Mouse (Mus musculus) kidney, postnatal 36 days (tissue): ENCODE results near the gene Ddx46.
A peak's percentile ranks its signal among the peaks of the same experiment; 100 is the strongest.
"Not testable (repeated sequence)": the region's sequence is repeated elsewhere in the genome, so short reads cannot be mapped to it uniquely, and the experiment has no call there.

Experiments used
- DNase-seq, 2 experiments: peaks; one replicate each; pipeline ENCODE4 v3.0.0; 2021 to 2022; ENCODE audit warnings: mixed read lengths in 2 of 2

The Ddx46 gene

DNA sequence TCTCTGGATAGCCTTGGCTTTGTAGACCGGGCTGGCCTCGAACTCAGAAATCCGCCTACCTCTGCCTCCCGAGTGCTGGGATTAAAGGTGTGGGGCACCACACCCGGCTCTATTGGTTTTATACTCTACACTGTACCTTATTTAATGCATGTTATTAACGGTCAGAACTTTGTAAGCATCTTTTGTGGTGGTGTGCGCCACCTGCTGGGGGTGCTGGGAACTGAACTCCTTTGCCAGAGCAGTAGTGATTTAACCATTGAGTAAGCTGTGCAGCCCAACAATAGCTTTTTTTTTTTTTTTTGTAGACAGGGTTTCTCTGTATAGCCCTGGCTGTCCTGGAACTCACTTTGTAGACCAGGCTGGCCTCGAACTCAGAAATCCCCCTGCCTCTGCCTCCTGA is 5.7 kb downstream of the Ddx46 start:
- peak; percentile 70 to 91 for DNase-seq

DNA sequence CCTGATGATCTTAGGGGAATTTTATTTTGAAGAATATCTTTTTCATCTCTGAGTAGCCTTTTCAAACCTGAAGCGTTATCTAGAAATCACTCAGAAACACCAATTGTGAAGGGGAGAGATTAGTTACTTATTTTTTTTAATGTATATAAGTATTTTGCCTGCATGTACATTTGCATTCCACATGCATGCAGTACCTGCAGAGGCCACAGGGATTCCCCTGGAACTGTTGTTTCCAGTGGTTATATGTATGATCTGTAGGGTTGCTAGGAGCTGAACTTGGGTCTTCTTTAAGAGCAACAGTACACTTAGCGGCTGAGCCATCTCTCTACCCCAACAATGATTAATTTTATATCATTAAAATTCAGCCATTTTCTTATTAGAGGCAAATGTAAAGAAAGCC is 9.7 kb downstream of the Ddx46 start:
- DNase-seq, result peak in 1 of 2 experiments; percentile 37

DNA sequence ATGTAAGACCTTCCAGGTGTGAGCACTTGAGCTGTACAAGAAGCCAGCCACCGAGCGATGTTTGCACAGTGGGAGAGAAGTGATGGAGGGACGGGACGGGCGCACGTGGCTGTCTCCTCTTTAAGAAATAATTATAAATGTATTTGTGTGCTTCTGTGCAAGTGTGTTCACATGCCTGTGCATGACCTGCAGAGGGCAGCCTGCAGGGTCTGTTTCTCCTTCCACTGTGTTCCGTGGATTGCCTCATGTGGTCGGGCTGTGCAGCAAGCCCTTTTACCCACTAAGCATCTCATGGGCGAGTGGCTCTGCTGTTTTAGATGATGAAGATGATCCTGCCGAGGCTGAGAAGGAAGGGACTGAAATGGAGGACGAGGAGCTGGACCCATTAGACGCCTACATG is 15.3 kb downstream of the Ddx46 start:
- peak in 1 of 2 experiments; percentile 24 for DNase-seq

DNA sequence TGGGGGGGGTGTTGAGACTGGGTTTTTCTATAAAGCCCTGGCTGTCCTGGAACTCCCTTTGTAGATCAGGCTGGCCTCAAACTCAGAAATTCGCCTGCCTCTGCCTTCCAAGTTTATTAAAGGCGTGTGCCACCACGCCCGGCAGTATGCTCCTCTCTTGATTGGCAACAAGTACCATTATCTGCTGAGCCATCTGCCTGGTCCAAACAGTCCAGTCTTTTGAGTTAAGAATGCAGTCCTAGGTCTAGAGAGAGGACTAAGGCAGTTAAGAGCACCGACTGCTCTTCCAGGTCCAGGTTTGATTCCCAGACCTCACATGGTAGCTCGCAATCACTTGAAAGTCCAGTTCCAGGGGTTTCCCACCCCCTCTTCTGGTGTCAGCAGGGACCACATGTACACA is 16.2 kb downstream of the Ddx46 start:
- no peak for DNase-seq

DNA sequence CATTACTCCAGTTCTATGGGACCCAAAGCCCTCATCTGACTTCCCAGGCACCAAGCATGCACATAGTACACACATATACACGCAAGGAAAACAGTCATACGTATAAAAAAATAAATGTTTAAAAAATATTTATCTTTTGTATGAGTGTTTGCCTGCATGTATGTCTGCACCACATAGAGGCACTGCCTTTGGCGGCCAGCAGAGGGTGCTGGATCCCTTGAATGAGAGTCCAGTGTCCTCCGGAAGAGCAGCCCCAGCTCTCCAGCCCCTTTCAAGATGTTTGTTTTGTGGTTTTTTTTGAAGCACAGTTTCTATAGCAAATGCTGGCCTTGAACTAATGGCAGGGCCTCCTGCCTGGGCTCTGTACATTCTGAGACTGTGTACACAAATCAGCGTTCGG is 33.7 kb downstream of the Ddx46 start:
- DNase-seq, result peak; percentile 52 to 81

DNA sequence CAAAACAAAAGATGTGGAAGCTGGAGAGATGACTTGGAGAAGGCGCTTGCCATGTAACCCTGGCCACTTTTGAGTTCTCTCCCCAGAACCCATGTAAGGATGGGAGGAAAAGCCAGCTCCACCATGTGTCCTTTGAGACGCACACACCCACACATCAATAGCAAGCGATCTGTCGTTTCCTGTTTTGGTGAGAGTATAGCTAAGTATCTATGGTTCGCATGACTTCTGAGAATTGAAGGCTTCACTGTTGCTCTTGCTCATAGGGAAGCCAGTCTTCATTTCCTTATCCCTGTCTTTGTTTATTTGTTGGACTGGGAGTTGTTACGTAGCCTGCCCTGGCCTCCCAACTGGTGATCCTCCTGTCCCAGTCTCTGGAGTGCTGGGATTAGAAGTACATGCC is 37.9 kb downstream of the Ddx46 start:
- DNase-seq, result no peak

DNA sequence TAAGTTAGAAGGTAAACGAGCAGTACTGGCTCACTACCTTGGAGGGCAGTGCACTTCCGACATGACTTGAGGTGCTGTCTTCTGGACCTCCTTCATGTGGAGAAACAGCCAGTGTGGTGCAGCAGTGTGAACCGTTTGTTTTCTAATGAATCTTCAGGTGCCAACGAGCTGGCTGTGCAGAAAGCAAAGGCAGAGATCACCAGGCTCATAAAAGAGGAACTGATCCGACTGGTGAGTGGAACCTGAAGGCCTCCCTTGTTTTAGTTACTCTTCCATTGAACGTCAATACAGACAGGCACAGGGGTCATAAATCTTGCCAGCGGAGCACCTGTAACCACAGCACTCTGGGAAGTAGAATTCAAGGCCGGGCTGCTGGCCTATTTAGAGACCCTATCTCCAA is 42.5 kb downstream of the Ddx46 start:
- DNase-seq, result no peak

DNA sequence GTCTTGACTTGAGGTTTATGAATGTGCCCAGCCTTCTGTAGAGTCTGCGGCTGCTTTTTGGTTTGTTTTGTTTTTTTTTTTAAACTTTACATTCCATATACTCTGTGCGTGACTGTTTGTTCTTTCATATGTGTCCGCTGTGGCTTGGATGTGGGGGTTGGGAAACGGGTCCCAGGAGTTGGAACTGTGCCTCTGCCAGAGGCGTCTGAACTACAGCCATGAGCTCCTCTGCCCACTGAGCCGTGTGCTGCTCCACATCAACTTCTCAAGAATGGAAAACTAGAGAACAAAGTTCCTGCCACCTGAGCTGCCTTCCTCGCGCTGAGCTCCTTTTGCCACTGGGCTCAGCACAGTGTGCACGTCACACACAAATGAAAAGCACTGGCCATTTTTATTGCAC is 47.4 kb downstream of the Ddx46 start:
- peak; percentile 61 to 74 for DNase-seq

DNA sequence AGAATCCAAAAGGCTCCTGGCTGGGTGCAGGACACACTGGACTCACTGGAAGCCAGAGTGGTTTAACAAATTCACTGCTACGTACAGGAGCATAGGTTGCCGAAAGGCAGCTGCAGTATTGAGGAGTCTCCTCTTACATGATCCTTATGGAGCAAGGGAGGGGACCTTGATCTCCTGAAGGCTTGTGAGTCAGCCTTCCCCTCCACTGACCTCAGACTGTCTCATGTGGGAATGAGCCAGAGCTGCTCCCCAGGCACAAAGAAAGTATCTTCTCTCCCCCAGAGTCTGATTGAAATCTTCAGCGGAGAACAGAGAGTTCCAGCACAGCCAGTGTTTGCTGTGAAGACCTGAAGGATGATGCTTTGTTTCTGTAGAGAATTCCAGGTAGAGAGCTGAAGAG is 48.8 kb downstream of the Ddx46 start:
- DNase-seq, result no peak

DNA sequence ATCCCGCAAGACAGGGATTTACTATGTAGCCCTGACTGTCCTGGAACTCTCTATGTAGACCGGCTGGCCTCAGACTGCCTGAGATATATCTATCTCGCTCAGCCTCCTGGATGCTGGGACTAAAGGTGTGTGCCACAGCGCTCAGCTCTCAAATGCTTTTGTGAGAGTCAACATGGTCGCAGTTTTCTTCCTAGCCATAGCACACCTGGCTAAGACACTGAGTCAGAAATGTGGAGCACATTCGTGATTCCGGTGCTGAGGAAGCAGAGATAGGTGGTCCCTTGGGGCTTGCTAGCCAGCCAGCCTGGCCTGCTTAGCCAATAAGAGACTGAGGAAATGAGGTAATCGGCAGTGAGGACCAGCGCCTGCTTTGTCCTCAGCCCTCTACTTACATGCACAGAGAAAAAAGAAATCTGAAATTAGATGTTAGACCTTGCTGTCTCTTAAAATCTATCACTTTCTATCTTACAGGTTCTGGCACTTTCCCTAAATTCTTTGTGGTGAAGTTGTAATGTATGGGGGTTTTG is 51.3 kb downstream of the Ddx46 start:
- DNase-seq, result no peak

DNA sequence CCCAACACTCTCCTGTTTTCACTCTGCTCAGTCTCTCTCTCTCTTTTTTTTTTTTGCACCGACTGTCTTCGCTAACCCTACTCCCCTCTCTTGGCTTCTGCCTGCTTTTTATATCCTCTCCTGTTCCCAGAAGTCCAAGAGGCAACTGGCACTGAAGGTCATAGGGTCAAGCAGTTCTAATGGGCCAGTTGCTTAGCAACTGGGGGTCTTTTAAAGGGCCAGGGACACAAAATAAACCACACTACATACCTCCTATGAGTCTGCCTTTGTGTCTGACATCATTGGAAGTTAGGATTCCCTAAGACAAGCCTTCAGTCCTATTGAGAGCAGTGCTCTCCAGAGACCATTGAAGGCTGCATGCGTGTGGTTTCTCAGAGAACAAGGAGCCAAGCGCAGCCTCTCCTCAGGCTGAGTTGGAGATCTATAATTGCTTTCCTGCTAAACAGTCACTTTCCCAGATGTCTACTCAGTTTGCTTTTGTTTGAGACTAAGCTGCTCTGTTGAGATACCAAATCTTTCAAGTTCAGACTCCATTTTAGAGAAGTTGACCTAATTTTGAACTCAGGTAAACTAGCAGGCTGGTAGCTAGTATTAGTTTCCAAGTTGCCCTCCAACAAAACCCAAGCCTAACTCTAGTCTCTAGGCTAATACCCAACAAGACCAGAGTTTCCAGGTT is 53.2 kb downstream of the Ddx46 start:
- no peak for DNase-seq

DNA sequence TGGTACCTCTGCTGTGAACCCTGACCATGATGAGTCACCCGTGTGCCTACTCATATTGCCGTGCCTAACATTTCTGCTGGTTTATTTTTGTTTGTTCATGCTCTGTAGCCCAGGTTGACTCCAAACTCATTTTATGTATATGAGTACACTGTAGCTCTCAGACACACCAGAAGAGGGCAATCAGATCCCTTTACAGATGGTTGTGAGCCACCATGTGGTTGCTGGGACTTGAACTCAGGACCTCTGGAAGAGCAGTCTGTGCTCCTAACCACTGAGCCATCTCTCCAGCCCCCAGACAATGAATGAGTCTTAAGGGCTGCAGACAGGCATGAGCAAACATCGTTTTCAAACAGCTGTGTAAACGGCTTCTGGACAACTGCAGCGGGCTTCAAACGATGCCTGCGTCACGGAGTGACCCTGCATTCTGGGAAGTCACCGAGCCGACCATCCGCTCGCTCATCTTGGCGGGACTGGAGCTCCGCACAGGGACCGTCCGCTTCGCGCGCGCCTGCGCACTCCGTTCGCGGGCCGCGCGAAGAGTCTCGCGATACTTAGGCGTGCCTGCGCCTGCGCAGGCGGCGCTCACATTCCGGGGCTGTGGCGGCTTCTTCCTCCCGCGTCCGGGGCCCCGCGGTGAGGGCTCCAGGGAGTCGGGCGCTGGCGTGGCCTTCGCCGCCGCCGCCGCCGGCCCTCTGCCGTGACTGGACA is 57.9 kb downstream of the Ddx46 start, which contains the start of gene B230219D22Rik:
Gene B230219D22Rik (plus strand): TSS at position 590 of the 708 bp plus-strand sequence.
- peak; percentile 90 to 94 for DNase-seq

DNA sequence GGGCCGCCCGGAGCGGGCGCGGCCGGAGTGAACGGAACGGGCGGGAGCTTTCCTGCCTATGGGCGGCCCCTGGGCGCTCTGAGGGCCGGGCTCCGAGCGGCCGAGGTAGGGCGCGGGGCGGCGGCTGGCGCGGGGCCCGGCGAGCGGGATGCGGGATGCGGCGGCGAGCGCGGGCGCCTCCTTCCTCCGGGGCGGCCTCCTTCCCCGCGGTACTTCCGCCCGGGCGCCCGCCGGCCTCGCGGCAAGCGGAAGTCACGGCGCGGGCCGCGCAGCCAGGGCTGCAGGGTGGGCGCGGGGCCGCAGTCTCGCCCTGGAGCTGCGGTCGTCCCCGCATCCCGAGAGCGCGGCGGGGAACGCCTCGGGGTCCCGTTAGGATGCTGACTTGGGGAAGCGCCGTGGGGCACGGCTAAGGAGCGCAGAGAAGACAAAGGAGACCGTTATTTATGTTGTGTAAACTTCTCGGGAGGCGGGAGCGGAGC is 58.5 kb downstream of the Ddx46 start:
- peak; percentile 25 to 69 for DNase-seq

DNA sequence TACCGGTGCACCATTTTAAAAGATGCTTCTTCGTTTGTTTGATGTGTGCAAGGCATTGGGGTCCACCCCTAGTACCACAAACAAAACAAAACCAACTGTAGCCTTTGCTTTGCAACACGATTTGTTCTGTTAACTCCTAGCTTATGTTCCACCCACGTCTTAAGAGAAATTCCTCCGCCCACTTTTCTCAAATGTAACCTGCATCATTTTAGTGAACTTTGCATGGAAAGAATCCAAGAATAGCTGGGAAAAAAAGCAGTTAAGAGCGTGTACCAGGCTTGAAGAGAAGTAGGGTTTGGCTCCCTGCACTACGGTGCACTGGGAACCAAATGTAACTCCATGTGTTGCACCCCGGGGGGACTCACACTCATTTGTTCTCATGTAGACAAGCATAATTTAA is 59.3 kb downstream of the Ddx46 start:
- DNase-seq, result peak in 1 of 2 experiments; percentile 13

DNA sequence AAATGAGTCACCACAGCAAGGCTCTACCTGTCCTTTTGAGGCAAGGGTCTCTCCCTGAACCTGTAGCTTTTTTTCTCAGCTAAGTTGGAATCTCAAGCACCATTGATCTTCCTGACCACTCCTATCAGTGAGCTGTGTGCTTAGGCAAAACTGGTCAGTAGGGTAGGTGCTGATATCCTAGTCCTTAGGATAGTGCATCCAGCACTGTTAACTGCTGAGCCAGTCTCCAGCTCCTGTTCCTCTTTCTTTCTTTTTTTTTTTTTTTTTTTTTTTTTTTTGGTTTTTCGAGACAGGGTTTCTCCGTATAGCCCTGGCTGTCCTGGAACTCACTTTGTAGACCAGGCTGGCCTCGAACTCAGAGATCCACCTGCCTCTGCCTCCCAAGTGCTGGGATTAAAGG is 61.2 kb downstream of the Ddx46 start:
- DNase-seq, result not testable (repeated sequence)

DNA sequence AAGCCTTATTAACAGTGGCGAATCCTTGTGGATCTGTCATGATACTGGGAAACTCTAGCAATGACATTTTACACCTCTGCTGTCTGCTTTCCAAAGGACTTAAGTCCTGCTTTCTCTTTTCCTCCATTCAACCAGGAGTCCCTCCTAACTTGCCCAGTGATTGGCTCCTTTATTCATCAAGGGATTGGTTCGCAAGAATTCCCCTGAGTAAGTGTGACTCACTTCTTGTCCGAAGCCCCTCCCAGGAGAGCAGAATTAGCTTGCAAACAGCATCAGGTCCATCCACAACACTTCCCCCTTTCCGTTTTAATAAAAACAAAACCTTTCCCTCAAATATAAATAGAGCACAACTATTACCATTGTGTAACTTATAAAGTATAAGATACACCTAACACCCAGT is 69.5 kb downstream of the Ddx46 start:
- DNase-seq, result no peak

DNA sequence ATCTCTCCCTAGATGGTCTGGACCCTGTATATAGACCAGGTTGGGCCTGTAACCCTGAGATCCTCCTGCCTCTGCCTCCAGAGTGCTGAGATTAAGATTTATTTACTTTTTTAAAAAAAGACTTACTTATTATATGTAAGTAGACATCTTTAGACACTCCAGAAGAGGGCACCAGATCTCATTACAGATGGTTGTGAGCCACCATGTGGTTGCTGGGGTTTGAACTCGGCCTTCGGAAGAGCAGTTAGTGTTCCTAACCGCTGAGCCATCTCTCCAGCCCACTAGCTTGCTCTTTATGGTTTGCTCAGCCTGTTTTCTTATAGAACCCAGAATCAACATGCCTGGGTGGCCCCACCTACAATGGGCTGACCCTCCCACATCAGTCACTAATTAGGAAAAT is 78.0 kb downstream of the Ddx46 start:
- DNase-seq, result no peak

DNA sequence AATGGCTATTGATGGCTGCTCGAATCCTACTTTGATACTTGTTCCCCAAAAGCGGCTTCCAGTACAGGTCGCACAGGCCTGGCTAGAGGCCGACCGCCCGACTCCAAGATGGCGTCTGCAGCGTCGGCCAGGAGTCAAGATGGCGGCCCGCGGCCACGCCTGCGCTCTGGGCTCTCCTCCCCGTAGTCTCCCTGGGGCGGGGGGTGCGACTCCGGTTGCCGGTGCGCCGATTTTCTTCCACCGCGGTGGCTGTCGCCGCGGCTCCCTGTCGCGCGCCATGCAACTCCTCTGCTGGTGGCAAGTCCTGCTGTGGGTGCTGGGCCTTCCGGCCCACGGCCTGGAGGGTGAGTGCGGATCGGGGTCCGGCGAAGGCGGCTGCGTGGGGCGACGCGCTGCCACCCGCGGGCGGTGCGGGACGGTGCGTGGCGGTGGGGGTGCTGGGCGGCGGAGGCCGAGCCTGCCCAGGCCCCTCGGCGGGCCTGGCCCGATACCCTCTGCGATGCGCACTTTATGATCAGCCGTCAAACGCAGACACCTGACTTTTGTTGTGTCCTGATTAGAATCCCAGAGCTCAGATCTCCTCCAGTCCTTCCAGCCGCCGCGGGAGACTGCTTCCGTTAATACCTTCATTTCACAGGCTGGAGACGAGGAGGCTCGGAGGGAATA is 79.8 kb downstream of the Ddx46 start, which contains the start of gene Txndc15:
Gene Txndc15 (plus strand): TSS at position 150 of the 666 bp plus-strand sequence.
- peak; percentile 86 to 92 for DNase-seq

DNA sequence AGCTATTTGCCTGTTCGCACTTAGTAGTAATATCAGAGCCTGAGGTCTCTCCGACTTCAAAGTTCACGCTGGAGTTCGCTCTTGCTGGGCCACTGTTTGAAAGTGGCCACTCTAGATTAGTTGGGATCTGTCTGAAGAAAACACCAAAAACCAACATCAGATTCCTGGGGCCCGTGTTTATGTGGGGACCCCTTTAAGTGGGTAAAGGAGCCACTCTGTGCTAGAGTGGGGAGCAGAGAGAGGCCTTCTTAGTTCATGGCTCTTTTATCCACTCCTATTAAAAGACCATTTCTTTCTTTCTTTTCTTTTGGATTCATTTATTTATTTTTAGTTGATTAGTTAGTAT is 80.3 kb downstream of the Ddx46 start:
- no peak for DNase-seq

DNA sequence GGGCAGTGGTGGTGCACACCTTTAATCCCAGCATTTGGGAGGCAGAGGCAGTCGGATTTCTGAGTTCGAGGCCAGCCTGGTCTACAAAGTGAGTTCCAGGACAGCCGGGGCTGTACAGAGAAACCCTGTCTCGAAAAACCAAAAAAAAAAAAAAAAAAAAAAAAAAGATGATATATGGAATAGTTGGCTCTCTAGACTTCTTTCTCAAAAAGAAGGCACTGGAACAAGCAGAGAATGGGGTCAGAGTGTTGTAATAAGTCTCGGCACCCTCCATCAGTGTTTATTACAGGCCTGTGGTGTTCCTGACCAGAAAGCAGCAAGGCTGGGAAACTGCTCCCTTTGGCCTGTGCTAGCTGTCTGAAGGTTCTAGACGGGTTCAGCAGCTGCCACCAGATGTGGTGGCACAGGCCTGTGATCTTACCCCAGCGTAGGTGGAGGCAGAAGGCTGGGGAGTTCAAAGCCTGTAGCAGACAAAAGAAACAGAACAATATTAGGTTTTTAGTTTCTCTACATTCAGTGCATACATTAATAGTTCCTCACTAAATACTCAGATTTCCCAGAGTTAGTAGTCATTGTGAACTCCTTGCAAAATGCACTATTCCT is 81.2 kb downstream of the Ddx46 start:
- DNase-seq, result no peak

DNA sequence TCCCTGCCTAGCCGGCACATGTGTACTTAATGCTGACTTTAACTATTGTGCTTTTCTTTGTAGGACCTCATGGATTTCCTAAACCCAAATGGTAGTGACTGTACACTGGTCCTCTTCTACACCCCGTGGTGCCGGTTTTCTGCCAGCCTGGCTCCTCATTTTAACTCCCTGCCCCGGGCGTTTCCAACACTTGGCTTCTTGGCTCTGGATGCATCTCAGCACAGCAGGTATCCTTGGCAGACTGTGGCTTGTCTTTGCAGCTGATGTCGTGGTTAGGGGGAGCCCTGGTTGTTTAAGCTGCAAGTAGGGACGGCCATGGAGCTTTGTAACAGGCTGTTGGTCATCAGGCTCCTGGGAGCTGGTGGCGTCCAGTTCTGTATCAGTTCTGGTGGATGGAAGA is 86.7 kb downstream of the Ddx46 start:
- no peak for DNase-seq

DNA sequence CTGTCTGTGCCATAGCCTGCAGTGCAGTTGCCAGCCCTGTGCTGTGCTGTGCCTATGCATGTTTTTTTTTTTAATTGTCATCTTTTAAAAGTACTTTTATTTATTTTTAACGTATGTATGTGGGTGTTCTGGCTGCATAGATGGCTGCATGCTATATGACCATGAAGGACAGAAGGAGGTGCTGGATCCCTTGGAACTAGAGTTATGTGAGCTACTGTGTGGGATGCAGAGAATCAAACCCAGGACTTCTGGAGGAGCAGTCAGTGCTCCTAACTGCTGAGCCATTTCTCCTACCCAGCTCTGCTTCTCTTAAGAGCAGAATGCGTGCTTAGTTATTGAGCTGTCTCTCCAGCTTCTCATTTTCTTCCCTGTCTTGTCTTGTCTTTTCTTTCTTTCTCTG is 87.2 kb downstream of the Ddx46 start:
- DNase-seq, result no peak

DNA sequence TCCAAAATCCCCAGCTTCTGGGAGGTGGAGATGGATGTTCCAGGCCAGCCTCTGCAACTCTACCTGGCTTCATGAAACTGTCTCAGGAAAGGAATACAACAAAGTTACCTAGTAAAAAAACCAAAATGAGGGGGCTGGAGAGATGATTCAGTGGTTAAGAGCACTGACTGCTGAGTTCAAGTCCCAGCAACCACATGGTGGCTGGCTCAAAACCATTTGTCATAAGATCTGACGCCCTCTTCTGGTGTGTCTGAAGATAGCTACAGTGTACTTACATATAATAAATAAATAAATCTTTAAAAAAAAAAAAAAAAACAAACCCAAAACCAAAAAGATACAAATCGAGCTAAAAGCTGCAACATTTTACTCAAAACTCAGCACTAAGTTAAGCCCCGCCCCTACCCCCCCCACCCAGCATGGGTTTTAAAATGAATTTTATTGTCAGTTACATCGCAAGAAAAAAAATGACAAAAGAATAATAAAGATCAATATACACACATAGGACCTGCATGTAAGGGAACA is 91.8 kb downstream of the Ddx46 start:
- no peak for DNase-seq
